Mouse (Mus musculus) layer of hippocampus, adult 6 months (tissue): ENCODE results near the gene Rnf25. TPM values are rescaled to one million over a fixed set of nuclear protein-coding genes. Genes with fewer than 3 reads are reported as not detected.

Experiments used
- long read RNA-seq, 2 experiments: library from polyadenylated mRNA; unstranded; transcript quantifications; one replicate each; pipeline ENCODE4 v2.0.0; 2019 to 2020
- microRNA-seq: library from miRNA; unstranded; fragments of <30 nt; microRNA quantifications from one replicate; pipeline ENCODE4 v1.2.0, GENCODE M21; 2020
- polyA plus RNA-seq: library from polyadenylated mRNA; unstranded; fragments of <200 nt; fragmentation: Nextera tagmentation; gene quantifications from 2 replicates; pipeline ENCODE4 v1.2.3, GENCODE M21; 2021

Gene Rnf25
- polyA plus RNA-seq = 17.9 and 19.7 TPM in 2 replicates
- long read RNA-seq, experiment 1, partial matches to known transcripts = 1 of 7 reads
- long read RNA-seq, experiment 1, other reads (novel, unspliced or antisense) = 1 of 7 reads
- long read RNA-seq, experiment 2, transcript Rnf25-201 (10 exons, 1,479 nt) = major isoform, 32 of 54 reads
- long read RNA-seq, experiment 2, transcript Rnf25-202 (10 exons, 1,451 nt) = minor isoform, 10 of 54 reads
- long read RNA-seq, experiment 2, partial matches to known transcripts = 3 of 54 reads
- long read RNA-seq, experiment 2, other reads (novel, unspliced or antisense) = 9 of 54 reads

DNA sequence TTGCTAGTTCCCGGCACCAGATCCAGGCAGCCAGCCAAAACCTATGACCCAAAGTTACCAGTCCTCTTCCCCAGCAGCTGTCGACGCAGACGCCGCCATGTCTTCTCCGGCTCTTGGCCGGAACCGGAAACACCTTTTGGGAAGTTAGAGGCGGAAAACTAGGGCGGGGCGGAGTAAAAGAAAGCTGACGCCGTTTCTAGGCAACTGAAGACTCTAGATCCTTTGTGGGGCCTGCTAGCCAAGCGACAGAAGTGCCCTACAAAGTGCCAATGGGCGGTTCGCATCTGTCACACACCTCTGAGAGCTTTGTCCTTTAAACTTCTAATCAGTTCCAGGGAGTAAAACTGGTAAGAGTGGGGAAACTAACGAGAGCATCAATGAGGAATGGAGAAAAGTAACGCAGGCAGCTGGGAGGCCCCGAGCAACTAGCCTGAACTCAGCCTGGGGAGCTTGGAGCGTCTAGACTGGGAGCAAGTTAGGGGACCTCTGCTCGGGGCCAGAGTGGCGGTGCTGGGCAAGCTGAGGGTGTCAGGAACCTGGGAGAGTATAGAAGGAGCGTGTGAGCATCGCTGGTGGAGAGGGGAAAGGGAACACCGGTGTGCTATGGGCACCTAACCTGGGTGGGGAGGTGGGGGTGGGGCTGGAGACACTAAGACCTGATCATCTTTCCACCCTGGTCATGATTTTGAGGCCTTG is at the start of gene Rnf25, which contains the start of gene Stk36:
Rnf25 (minus strand) TSS at position 131 of the 696 bp plus-strand sequence.
Stk36 (plus strand) TSS at position 179 of the 696 bp plus-strand sequence.

DNA sequence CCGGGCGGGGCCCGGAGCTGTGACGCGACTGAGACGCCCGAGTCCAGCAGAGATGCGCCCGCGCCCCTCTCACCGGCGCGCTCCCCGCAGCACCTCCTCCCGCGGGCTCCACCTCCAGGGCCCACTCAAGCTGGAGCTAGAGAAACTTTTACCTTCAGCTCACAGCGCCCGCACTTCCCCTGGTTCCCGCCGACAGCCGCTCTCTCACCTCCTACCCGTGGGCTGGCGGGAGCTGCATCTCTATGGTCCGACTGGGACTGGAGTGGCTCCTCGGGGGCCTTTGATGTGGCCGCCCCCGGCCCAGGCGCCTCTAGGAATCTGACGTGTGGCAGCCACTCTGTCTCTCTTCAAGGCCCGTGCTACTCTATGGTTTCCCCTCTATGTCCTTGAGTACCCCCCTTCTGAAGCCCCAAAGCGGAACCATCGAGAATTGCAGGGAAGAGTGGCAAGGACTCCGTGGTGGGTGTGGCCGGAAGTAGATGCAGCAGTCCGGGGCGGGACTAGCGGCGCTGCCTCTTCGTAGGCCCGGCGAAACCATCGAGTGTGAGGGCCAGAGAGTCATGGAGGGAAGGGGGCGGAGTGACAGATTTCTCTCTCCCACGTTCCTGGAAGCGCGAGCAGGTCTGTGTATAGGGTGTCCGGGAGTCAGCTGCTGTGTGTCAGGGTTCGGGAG is 13.3 kb downstream of the Rnf25 start, which contains the start of the genes Zfp142 and Bcs1l:
Zfp142 (minus strand) TSS at position 474 of the 673 bp plus-strand sequence.
Bcs1l (plus strand) TSS at position 517 of the 673 bp plus-strand sequence.

GRCm38 (mm10) chr1:74544184-74544583 is 57.0 kb downstream of the Rnf25 start, which contains the start of gene Usp37:
TSS of gene Usp37 (minus strand) at chr1:74544284.

Small RNA genes within 50 kb of the gene (microRNA-seq; reads per million reads assigned to microRNA genes)
- gene Gm25035 = not detected

Other genes with a start within 250 kb of the Rnf25 start
- 1.3 and 2.3 TPM in 2 replicates for gene Catip, start 239.3 kb downstream of the Rnf25 start, polyA plus RNA-seq
- 1.3 and 3.5 TPM in 2 replicates for gene Slc11a1, start 226.2 kb downstream of the Rnf25 start, polyA plus RNA-seq
- 4.4 and 5.3 TPM in 2 replicates for gene Ctdsp1, start 209.9 kb downstream of the Rnf25 start, polyA plus RNA-seq
- gene Vil1, start 192.0 kb downstream of the Rnf25 start, polyA plus RNA-seq = 0.38 and 0.40 TPM in 2 replicates
- gene Cnot9, start 95.3 kb downstream of the Rnf25 start, polyA plus RNA-seq = 19.1 and 19.8 TPM in 2 replicates
- gene Plcd4, start 58.5 kb downstream of the Rnf25 start, polyA plus RNA-seq = 19.1 and 19.4 TPM in 2 replicates
- gene Usp37, start 57.1 kb downstream of the Rnf25 start, polyA plus RNA-seq = 12.2 and 20.4 TPM in 2 replicates
- gene Zfp142, start 13.2 kb downstream of the Rnf25 start, polyA plus RNA-seq = 8.6 and 9.7 TPM in 2 replicates
- gene Bcs1l, start 13.1 kb downstream of the Rnf25 start, polyA plus RNA-seq = 21.9 and 22.1 TPM in 2 replicates
- gene Stk36, start within 50 bp of the Rnf25 start, polyA plus RNA-seq = 0.70 and 0.83 TPM in 2 replicates
- gene Ttll4, start 60.3 kb upstream of the Rnf25 start, polyA plus RNA-seq = 2.1 and 2.3 TPM in 2 replicates
- gene Cyp27a1, start 112.2 kb upstream of the Rnf25 start, polyA plus RNA-seq = 3.0 and 3.5 TPM in 2 replicates
- gene Prkag3, start 147.8 kb upstream of the Rnf25 start, polyA plus RNA-seq = not detected in 2 replicates
- gene Wnt6, start 170.5 kb upstream of the Rnf25 start, polyA plus RNA-seq = 0.54 TPM in 1 of 2 replicates, not detected in the other
- 4.4 and 6.7 TPM in 2 replicates for gene Wnt10a, start 190.1 kb upstream of the Rnf25 start, polyA plus RNA-seq